Mouse (Mus musculus) E14TG2a.4 (cell line): ENCODE results near the gene Fam43a.

Source experiments
- H3K27me3 ChIP-seq: 2 replicates; pipeline ENCODE4 v1.6.1; 2014; ENCODE audit warnings: low read length, control low read depth; ENCODE audit not compliant: insufficient read depth
- H3K36me3 ChIP-seq: 2 replicates; pipeline ENCODE4 v1.6.1; 2014; ENCODE audit warnings: low read length, control low read depth; ENCODE audit not compliant: insufficient read depth
- H3K4me1 ChIP-seq: replicated peaks from 2 replicates; pipeline ENCODE4 v1.6.1; 2014; ENCODE audit warnings: low read depth, low read length, control low read depth
- H3K4me3 ChIP-seq: replicated peaks from 2 replicates; pipeline ENCODE4 v1.5.1; 2014; ENCODE audit warnings: mild to moderate bottlenecking, low read length
- H3K9me3 ChIP-seq: 2 replicates; pipeline ENCODE4 v1.6.1; 2014; ENCODE audit warnings: low read length, control low read depth
- CTCF ChIP-seq: conservative IDR thresholded peaks from 2 replicates; pipeline ENCODE4 v1.5.1; 2014; ENCODE audit warnings: low read length
- NANOG ChIP-seq: IDR thresholded peaks from 2 replicates; pipeline ENCODE4 v1.6.1; 2014; ENCODE audit warnings: borderline replicate concordance, low read length, mixed read lengths
- POU5F1 ChIP-seq: IDR thresholded peaks from 2 replicates; pipeline ENCODE4 v1.6.1; 2014; ENCODE audit warnings: low read length, borderline replicate concordance

The Fam43a gene

GRCm38 (mm10) chr16:30565631-30566030 is 33.9 kb upstream of the Fam43a start:
- H3K27me3 ChIP-seq: no peaks in the 10 kb centered on the region
- peaks cover 65% of the 10 kb centered on the region for H3K4me1 ChIP-seq
- H3K36me3 ChIP-seq: peaks cover 100% of the 10 kb centered on the region
- H3K9me3 ChIP-seq: no peaks in the 10 kb centered on the region
- no peak for TF ChIP-seq CTCF
- 0 out of 2 replicates have a peak, but pooled peaks have one; percentile 24 for TF ChIP-seq NANOG
- TF ChIP-seq POU5F1: no peak
- no peak overlapping the region for H3K4me3 ChIP-seq

- peaks cover 98% of the 10 kb centered on the region for H3K36me3 ChIP-seq
- peaks cover 75% of the 10 kb centered on the region for H3K4me1 ChIP-seq
- no peak overlapping the region for H3K4me3 ChIP-seq
- no peaks in the 10 kb centered on the region for H3K27me3 ChIP-seq
- TF ChIP-seq POU5F1 (no peak), CTCF (peak; percentile 13; the same call in 1 of the 2 replicates), NANOG (no peak)
- H3K9me3 ChIP-seq: no peaks in the 10 kb centered on the region
Measured at GRCm38 (mm10) chr16:30570173-30570572, 29.4 kb upstream of the Fam43a start.

GRCm38 (mm10) chr16:30571378-30571777 is 28.1 kb upstream of the Fam43a start:
- no peaks in the 10 kb centered on the region for H3K27me3 ChIP-seq
- H3K4me3 ChIP-seq: no peak overlapping the region
- TF ChIP-seq POU5F1 (no peak), CTCF (no peak), NANOG (no peak)
- H3K9me3 ChIP-seq: no peaks in the 10 kb centered on the region
- peaks cover 69% of the 10 kb centered on the region for H3K4me1 ChIP-seq
- peaks cover 98% of the 10 kb centered on the region for H3K36me3 ChIP-seq

GRCm38 (mm10) chr16:30572239-30572638 is 27.3 kb upstream of the Fam43a start:
- no peak for TF ChIP-seq NANOG
- TF ChIP-seq POU5F1: no peak
- TF ChIP-seq CTCF: no peak
- Histone ChIP-seq H3K9me3 (no peaks in the 10 kb centered on the region), H3K27me3 (no peaks in the 10 kb centered on the region), H3K36me3 (peaks cover 98% of the 10 kb centered on the region), H3K4me1 (peaks cover 61% of the 10 kb centered on the region), H3K4me3 (no peak overlapping the region)

GRCm38 (mm10) chr16:30575815-30576214 is 23.7 kb upstream of the Fam43a start:
- TF ChIP-seq POU5F1 (no peak), CTCF (no peak), NANOG (no peak)
- Histone ChIP-seq H3K27me3 (no peaks in the 10 kb centered on the region), H3K4me3 (no peak overlapping the region), H3K4me1 (peaks cover 60% of the 10 kb centered on the region), H3K9me3 (no peaks in the 10 kb centered on the region), H3K36me3 (peaks cover 98% of the 10 kb centered on the region)

GRCm38 (mm10) chr16:30576392-30576791 is 23.1 kb upstream of the Fam43a start:
- no peaks in the 10 kb centered on the region for H3K27me3 ChIP-seq
- peaks cover 98% of the 10 kb centered on the region for H3K36me3 ChIP-seq
- H3K4me3 ChIP-seq: no peak overlapping the region
- no peak for TF ChIP-seq POU5F1
- TF ChIP-seq CTCF: no peak
- TF ChIP-seq NANOG: no peak
- H3K4me1 ChIP-seq: peaks cover 60% of the 10 kb centered on the region
- no peaks in the 10 kb centered on the region for H3K9me3 ChIP-seq

GRCm38 (mm10) chr16:30580765-30581164 is 18.8 kb upstream of the Fam43a start:
- Histone ChIP-seq H3K4me1 (peaks cover 55% of the 10 kb centered on the region), H3K4me3 (no peak overlapping the region), H3K36me3 (peaks cover 100% of the 10 kb centered on the region), H3K9me3 (no peaks in the 10 kb centered on the region), H3K27me3 (no peaks in the 10 kb centered on the region)
- TF ChIP-seq NANOG (no peak), POU5F1 (no peak), CTCF (no peak)

- no peak for TF ChIP-seq POU5F1
- no peak for TF ChIP-seq NANOG
- TF ChIP-seq CTCF: no peak
- H3K4me1 ChIP-seq: peaks cover 52% of the 10 kb centered on the region
- H3K9me3 ChIP-seq: no peaks in the 10 kb centered on the region
- no peaks in the 10 kb centered on the region for H3K27me3 ChIP-seq
- H3K4me3 ChIP-seq: peak overlapping the region; percentile 95
- H3K36me3 ChIP-seq: peaks cover 42% of the 10 kb centered on the region
Measured at GRCm38 (mm10) chr16:30586935-30587493, 12.5 kb upstream of the Fam43a start.

GRCm38 (mm10) chr16:30587494-30588327 is 11.8 kb upstream of the Fam43a start, which contains the start of gene Lsg1:
Gene Lsg1, minus strand, starts transcription at chr16:30587592.
- Histone ChIP-seq H3K27me3 (no peaks in the 10 kb centered on the region), H3K36me3 (peaks cover 35% of the 10 kb centered on the region), H3K4me1 (peaks cover 46% of the 10 kb centered on the region), H3K9me3 (no peaks in the 10 kb centered on the region), H3K4me3 (peak within 1 kb of the TSS; percentile 95)
- TF ChIP-seq CTCF: no peak; the same call in 1 of the 2 replicates
- TF ChIP-seq POU5F1: no peak
- TF ChIP-seq NANOG: no peak
